Mouse (Mus musculus) CH12.LX (cell line): ENCODE measurements at regions not wholly inside any gene's neighbourhood (a gene's known extent, or its start where the extent isn't known, plus 50 kb on each side); places are given as distances from the start of the nearest gene placed in this dataset.
A peak's percentile ranks its signal among the peaks of the same experiment; 100 is the strongest.

Source experiments
- CHD2 ChIP-seq: IDR thresholded peaks from 2 replicates; pipeline ENCODE4 v1.6.1; 2011; ENCODE audit warnings: low read length, improper control_type of control experiment
- CTCF ChIP-seq, 2 experiments: IDR thresholded peaks in 1 of 2; conservative IDR thresholded peaks in 1 of 2; 2 replicates each; pipeline ENCODE4 v1.5.1; 2011 to 2012; ENCODE audit warnings: low read depth in 2 of 2, low read length in 2 of 2, improper control_type of control experiment in 1 of 2, inconsistent platforms in 1 of 2, mild to moderate bottlenecking in 1 of 2, moderate library complexity in 1 of 2
- E2F4 ChIP-seq: IDR thresholded peaks from 2 replicates; pipeline ENCODE4 v1.6.1; 2011; ENCODE audit warnings: low read depth, low read length, improper control_type of control experiment; ENCODE audit not compliant: insufficient replicate concordance
- ELF1 ChIP-seq: IDR thresholded peaks from 2 replicates; pipeline ENCODE4 v1.6.1; 2014; ENCODE audit warnings: low read depth, mild to moderate bottlenecking, inconsistent platforms, low read length, improper control_type of control experiment
- EP300 ChIP-seq: IDR thresholded peaks from 2 replicates; pipeline ENCODE4 v1.6.1; 2011; ENCODE audit warnings: low read length, improper control_type of control experiment
- GABPA ChIP-seq: IDR thresholded peaks from 2 replicates; pipeline ENCODE4 v1.6.1; 2012; ENCODE audit warnings: low read depth, low read length, improper control_type of control experiment, inconsistent platforms; ENCODE audit not compliant: insufficient replicate concordance
- HCFC1 ChIP-seq: IDR thresholded peaks from 2 replicates; pipeline ENCODE4 v1.6.1; 2012; ENCODE audit warnings: low read depth, mild to moderate bottlenecking, inconsistent platforms, low read length, improper control_type of control experiment
- KAT2A ChIP-seq: IDR thresholded peaks from 2 replicates; pipeline ENCODE4 v1.6.1; 2012; ENCODE audit warnings: low read length, improper control_type of control experiment, inconsistent platforms; ENCODE audit not compliant: insufficient replicate concordance
- NELFE ChIP-seq: IDR thresholded peaks from 2 replicates; pipeline ENCODE4 v1.6.1; 2011; ENCODE audit warnings: low read depth, low read length, improper control_type of control experiment
- POLR2A ChIP-seq: IDR thresholded peaks from 2 replicates; pipeline ENCODE4 v1.6.1; 2011; ENCODE audit warnings: low read depth, mild to moderate bottlenecking, improper control_type of control experiment, low read length
- TBP ChIP-seq: conservative IDR thresholded peaks from 2 replicates; pipeline ENCODE4 v1.6.1; 2011; ENCODE audit warnings: low read depth, low read length, improper control_type of control experiment
- UBTF ChIP-seq: IDR thresholded peaks from 2 replicates; pipeline ENCODE4 v1.6.1; 2012; ENCODE audit warnings: low read depth, mild to moderate bottlenecking, inconsistent platforms, low read length, improper control_type of control experiment, moderate library complexity
- USF1 ChIP-seq: IDR thresholded peaks from 2 replicates; pipeline ENCODE4 v1.6.1; 2014; ENCODE audit warnings: low read depth, mild to moderate bottlenecking, inconsistent platforms, low read length, improper control_type of control experiment
- ZC3H11A ChIP-seq: IDR thresholded peaks from 2 replicates; pipeline ENCODE4 v1.6.1; 2012; ENCODE audit warnings: low read depth, mild to moderate bottlenecking, inconsistent platforms, low read length, improper control_type of control experiment

GRCm38 (mm10) chrX:52694392-52694791 lies 80.6 kb upstream of the Gpc3 start:
- peak; percentile 13 to 63; a peak in 2 of 4 replicates for TF ChIP-seq CTCF (conservative IDR thresholded peaks at IDR 0.05 in 1 of 2, IDR thresholded peaks at IDR 0.05 in 1 of 2; ENCODE audit: low read depth in 2 of 2, low read length in 2 of 2)
- TF ChIP-seq POLR2A: no peak
- TF ChIP-seq TBP: no peak
- TF ChIP-seq E2F4: no peak
- no peak for TF ChIP-seq KAT2A
- TF ChIP-seq NELFE: no peak
- TF ChIP-seq ZC3H11A: no peak
- no peak for TF ChIP-seq EP300
- no peak for TF ChIP-seq GABPA
- no peak for TF ChIP-seq USF1
- TF ChIP-seq HCFC1: no peak
- no peak for TF ChIP-seq CHD2
- no peak for TF ChIP-seq UBTF
- no peak for TF ChIP-seq ELF1
